Mouse (Mus musculus) liver, embryonic 14.5 days (tissue): ENCODE measurements around the gene Ntsr2.

Experiments
- CTCF ChIP-seq: IDR thresholded peaks from 2 replicates; pipeline ENCODE4 v1.5.1; 2016; ENCODE audit warnings: antibody characterized with exemption, low read depth, control low read depth
- EP300 ChIP-seq: IDR thresholded peaks from 2 replicates; pipeline ENCODE4 v1.6.1; 2016; ENCODE audit warnings: antibody characterized with exemption, low read depth

- TF ChIP-seq CTCF, result no peak
- no peak for TF ChIP-seq EP300
These were observed 47.6 kb upstream of the Ntsr2 start for GRCm38 (mm10) chr12:16605624-16606023.
